Mouse (Mus musculus): ENCODE measurements around the gene Zfp628.

DNA sequence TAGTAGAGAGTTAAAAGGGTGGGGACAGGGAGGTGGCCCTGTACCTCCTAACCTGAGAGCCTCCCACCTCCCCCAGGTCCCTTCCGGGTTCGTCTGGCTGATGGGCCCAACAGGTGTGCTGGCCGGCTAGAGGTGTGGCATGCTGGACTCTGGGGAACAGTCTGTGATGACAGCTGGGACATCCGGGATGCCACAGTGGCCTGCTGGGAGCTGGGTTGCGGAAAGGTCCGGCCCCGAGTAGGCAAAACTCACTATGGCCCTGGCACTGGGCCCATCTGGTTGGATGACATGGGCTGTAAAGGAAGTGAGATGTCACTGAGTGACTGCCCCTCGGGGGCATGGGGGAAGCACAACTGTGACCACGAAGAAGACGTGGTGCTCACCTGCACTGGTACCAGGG, 21.8 kb downstream of the Zfp628 start:
- TF ChIP-seq CTCF (IDR thresholded peaks at IDR 0.05) (no peak), POLR2A (IDR thresholded peaks at IDR 0.05; ENCODE audit: insufficient read depth, low read depth, low read length) (no peak), EP300 (IDR thresholded peaks at IDR 0.05; ENCODE audit: insufficient read depth, low read depth, low read length) (no peak)

All from heart, adult 2 months (tissue).